Mouse (Mus musculus) embryonic fibroblast, embryonic 13.5 days (primary cell): ENCODE measurements around the gene Kl.

Experiments
- CTCF ChIP-seq: IDR thresholded peaks from 2 replicates; pipeline ENCODE4 v1.5.1; 2011; ENCODE audit warnings: mild to moderate bottlenecking, control low read depth, low read length, moderate library complexity, borderline replicate concordance; ENCODE audit not compliant: insufficient read depth
- POLR2A ChIP-seq: IDR thresholded peaks from 2 replicates; pipeline ENCODE4 v1.6.1; 2011; ENCODE audit warnings: low read depth, mild to moderate bottlenecking, control low read depth, low read length, moderate library complexity

DNA sequence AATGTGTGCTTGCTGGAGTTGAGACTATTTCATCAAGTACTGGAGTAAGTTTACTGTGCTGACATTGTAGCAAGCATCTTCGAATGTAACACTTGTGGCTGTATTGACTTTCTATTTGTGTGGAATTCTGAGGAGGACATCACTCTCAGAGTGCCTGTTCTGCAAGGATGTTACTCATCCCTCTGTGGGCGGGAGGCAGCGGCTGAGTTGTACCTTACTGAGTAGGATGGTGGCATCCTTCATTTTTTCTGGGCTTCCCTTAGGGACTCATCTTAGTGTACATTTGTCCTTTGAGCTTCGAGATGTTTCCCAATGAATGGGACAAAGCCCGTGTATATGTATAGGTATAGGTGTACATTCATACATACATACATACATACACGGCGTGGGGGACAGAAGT lies 1.1 kb upstream of the Kl start:
- TF ChIP-seq CTCF, result no peak
- TF ChIP-seq POLR2A, result no peak
